Mouse (Mus musculus): Measurements from ENCODE around the gene Nfkb1. TPM values are rescaled to one million over a fixed set of nuclear protein-coding genes. Genes with fewer than 3 reads are reported as not detected.

The Nfkb1 gene
- polyA plus RNA-seq, 1 experiment from 2014 or later, result 18.9 TPM

DNA sequence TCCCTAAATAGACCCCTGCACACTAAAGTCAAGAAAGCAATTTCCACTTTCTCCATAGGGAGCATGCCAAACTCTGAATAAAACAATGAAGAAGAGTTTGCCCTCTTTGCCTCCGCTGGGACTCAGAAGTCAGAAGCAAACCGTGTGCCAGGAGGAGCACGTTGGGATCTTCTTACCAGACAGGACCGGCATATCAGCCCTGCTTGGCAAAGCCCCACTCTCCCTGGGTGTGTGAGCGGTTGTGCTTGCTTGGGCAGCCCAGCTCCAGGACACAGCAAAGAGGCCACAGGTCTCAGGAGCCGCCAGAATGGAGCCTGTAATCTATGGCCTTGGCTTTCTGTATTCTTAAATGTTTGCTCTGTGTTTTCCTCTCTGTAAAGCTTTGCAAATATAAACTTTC, 37.6 kb upstream of the Nfkb1 start:
- Histone ChIP-seq H3K9ac (replicated peaks; ENCODE audit: low read length) (no peak overlapping the region), H3K27ac (replicated peaks; ENCODE audit: low read depth, low read length) (no peak overlapping the region), H3K27me3 (ENCODE audit: control insufficient read depth, insufficient read depth, low read length) (no peaks in the 10 kb centered on the region), H3K36me3 (replicated peaks; ENCODE audit: control insufficient read depth, insufficient read depth, low read depth, low read length) (no peaks in the 10 kb centered on the region), H3K9me3 (replicated peaks; ENCODE audit: control insufficient read depth, low read length) (no peaks in the 10 kb centered on the region), H3K4me1 (ENCODE audit: control insufficient read depth, insufficient read depth, low read length) (no peaks in the 10 kb centered on the region), H3K4me3 (ENCODE audit: low read depth, low read length) (no peak overlapping the region), H3K4me2 (ENCODE audit: low read depth, low read length) (no peak overlapping the region)
- DNase-seq (ENCODE audit: low spot score) (no peak), ATAC-seq (replicated peaks; ENCODE audit: insufficient number of reproducible peaks, low FRiP score, low TSS enrichment, low read depth) (no peak)
- 73% methylated on average over 6 of the region's 6 CpGs for WGBS

DNA sequence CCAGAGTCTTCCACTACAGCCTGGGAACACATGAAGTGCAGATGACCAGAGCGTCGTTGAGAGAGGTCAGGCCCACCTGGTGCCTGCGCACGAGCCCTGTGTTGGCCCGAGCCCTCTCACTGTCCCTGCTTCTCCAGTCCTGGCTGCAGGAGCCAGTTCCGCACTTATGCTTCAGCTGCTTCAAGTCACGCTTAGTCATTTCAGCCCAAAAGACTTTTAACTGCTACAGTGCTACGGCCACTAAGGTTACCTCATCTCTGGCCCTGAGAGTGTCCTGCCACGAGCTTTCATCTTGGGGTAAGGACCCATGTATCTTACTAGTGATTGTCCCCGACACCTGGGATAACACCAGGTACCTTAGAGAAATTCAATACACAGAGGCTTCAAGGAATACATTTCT, 36.0 kb upstream of the Nfkb1 start:
- no peak for ATAC-seq (replicated peaks; ENCODE audit: insufficient number of reproducible peaks, low FRiP score, low TSS enrichment, low read depth)
- Histone ChIP-seq H3K4me1 (ENCODE audit: control insufficient read depth, insufficient read depth, low read length) (no peaks in the 10 kb centered on the region), H3K4me3 (ENCODE audit: low read depth, low read length) (no peak overlapping the region), H3K9me3 (replicated peaks; ENCODE audit: control insufficient read depth, low read length) (no peaks in the 10 kb centered on the region), H3K4me2 (ENCODE audit: low read depth, low read length) (no peak overlapping the region), H3K9ac (replicated peaks; ENCODE audit: low read length) (no peak overlapping the region), H3K36me3 (replicated peaks; ENCODE audit: control insufficient read depth, insufficient read depth, low read depth, low read length) (no peaks in the 10 kb centered on the region), H3K27ac (replicated peaks; ENCODE audit: low read depth, low read length) (no peak overlapping the region), H3K27me3 (ENCODE audit: control insufficient read depth, insufficient read depth, low read length) (no peaks in the 10 kb centered on the region)
- no peak for DNase-seq (ENCODE audit: low spot score)
- WGBS, result 90% methylated on average over 10 of the region's 10 CpGs

DNA sequence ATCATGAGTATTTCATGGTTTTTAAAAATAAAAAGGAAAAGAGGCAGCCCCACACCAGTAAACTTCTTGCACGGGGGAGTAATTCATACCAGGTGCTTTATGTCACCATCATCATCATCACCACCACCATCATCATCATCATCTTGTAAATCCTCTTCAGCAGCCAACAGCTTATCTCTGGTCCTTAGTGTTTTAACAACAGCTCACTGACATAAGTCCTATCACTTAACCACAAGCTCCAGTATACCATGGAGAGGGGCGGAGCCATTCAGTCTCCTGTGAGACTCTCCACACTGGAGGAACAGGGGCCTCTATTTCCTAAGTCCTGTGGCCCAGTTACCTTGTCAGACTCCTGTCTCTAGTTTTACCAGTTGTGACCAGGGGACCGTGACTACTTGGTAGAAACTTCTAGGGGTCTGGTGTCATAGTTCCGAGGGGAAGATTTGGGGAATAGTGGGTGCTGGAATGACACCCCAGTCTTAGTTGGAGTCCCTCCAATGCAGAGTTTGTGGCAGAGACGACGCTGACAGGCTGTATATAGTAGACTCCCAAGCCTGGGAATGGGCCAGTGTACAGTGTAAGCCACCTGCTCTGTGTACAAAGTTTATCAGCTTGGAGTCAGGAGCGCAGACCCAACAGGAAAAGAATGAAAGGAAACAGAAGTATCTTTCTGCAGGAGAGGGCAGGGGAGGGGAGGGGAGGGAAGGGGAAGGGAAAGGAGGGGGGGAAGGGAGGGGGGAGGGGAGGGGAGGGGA, 35.4 kb upstream of the Nfkb1 start:
- WGBS, result 84% methylated on average over 7 of the region's 7 CpGs
- H3K4me3 ChIP-seq (ENCODE audit: low read depth, low read length), result no peak overlapping the region
- H3K27ac ChIP-seq (replicated peaks; ENCODE audit: low read depth, low read length), result no peak overlapping the region
- no peaks in the 10 kb centered on the region for H3K4me1 ChIP-seq (ENCODE audit: control insufficient read depth, insufficient read depth, low read length)
- H3K4me2 ChIP-seq (ENCODE audit: low read depth, low read length), result no peak overlapping the region
- H3K36me3 ChIP-seq (replicated peaks; ENCODE audit: control insufficient read depth, insufficient read depth, low read depth, low read length), result no peaks in the 10 kb centered on the region
- DNase-seq (ENCODE audit: low spot score) (no peak), ATAC-seq (replicated peaks; ENCODE audit: insufficient number of reproducible peaks, low FRiP score, low TSS enrichment, low read depth) (no peak)
- H3K9ac ChIP-seq (replicated peaks; ENCODE audit: low read length), result no peak overlapping the region
- no peaks in the 10 kb centered on the region for H3K27me3 ChIP-seq (ENCODE audit: control insufficient read depth, insufficient read depth, low read length)
- no peaks in the 10 kb centered on the region for H3K9me3 ChIP-seq (replicated peaks; ENCODE audit: control insufficient read depth, low read length)

DNA sequence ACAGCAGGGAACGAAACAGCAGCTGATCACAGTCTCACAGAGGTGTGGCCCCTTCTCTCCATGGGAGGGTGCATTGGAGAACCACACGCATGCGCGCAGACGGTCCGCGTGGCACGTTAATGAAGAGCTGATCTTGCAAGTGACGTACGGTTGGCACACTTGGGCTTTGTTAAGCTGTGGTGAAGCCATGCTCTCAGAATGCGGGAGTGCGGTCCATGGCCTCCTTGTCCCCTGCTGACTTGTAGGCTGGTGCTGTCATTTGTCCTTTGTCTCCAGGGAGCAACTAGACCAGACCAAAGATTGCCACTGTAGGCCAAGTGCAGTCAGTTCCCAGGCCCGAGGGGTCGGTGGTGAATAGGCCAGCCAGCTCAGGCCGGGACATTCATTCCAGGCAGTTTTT, 34.7 kb upstream of the Nfkb1 start:
- Histone ChIP-seq H3K4me1 (ENCODE audit: control insufficient read depth, insufficient read depth, low read length) (no peaks in the 10 kb centered on the region), H3K9ac (replicated peaks; ENCODE audit: low read length) (no peak overlapping the region), H3K27me3 (ENCODE audit: control insufficient read depth, insufficient read depth, low read length) (no peaks in the 10 kb centered on the region), H3K9me3 (replicated peaks; ENCODE audit: control insufficient read depth, low read length) (no peaks in the 10 kb centered on the region), H3K36me3 (replicated peaks; ENCODE audit: control insufficient read depth, insufficient read depth, low read depth, low read length) (no peaks in the 10 kb centered on the region), H3K27ac (replicated peaks; ENCODE audit: low read depth, low read length) (no peak overlapping the region), H3K4me2 (ENCODE audit: low read depth, low read length) (no peak overlapping the region), H3K4me3 (ENCODE audit: low read depth, low read length) (no peak overlapping the region)
- 84% methylated on average over 15 of the region's 15 CpGs for WGBS
- no peak for DNase-seq (ENCODE audit: low spot score)
- ATAC-seq (replicated peaks; ENCODE audit: insufficient number of reproducible peaks, low FRiP score, low TSS enrichment, low read depth), result no peak

DNA sequence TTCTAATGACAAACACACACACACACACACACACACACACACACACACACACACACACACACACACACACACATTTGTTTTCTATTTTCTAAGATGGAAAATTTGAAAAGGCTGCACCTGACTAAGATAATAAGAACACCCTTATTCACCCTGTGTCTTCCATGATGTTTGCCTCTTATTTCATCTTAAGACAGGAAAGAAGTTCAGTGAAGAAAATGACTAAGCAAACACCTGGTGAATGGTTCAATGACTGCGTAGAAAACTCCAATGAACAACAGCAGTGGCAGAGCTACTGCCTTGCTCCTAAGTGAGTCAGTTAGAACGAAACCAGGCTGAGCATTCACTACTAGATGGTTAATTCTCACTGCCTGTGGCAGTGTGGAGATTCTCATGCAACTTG, 30.8 kb upstream of the Nfkb1 start:
- DNase-seq (ENCODE audit: low spot score), result no peak
- ATAC-seq (replicated peaks; ENCODE audit: insufficient number of reproducible peaks, low FRiP score, low TSS enrichment, low read depth), result no peak
- Histone ChIP-seq H3K27me3 (ENCODE audit: control insufficient read depth, insufficient read depth, low read length) (no peaks in the 10 kb centered on the region), H3K9ac (replicated peaks; ENCODE audit: low read length) (no peak overlapping the region), H3K27ac (replicated peaks; ENCODE audit: low read depth, low read length) (no peak overlapping the region), H3K4me3 (ENCODE audit: low read depth, low read length) (no peak overlapping the region), H3K4me1 (ENCODE audit: control insufficient read depth, insufficient read depth, low read length) (no peaks in the 10 kb centered on the region), H3K4me2 (ENCODE audit: low read depth, low read length) (no peak overlapping the region), H3K36me3 (replicated peaks; ENCODE audit: control insufficient read depth, insufficient read depth, low read depth, low read length) (no peaks in the 10 kb centered on the region), H3K9me3 (replicated peaks; ENCODE audit: control insufficient read depth, low read length) (no peaks in the 10 kb centered on the region)
- 93% methylated on average over 2 of the region's 2 CpGs for WGBS

DNA sequence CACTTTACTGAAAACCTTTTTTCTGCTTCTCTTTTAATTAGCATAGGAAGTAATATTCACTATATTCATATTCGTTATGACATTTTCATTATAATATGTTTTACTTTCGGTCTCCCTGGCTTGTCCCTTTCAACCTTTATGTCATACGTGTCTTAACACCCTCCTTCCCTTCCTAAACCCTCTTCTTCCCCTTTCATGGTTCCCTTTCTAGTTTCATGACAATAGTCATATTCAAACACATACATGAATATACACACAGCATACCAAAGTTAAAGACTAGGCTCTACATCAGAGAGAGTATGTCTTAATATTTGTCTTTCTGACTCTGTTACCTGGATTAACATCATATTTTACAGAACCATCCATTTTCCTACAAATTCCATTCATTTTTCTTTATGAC, 28.6 kb upstream of the Nfkb1 start:
- H3K27me3 ChIP-seq (ENCODE audit: control insufficient read depth, insufficient read depth, low read length), result no peaks in the 10 kb centered on the region
- no peak overlapping the region for H3K9ac ChIP-seq (replicated peaks; ENCODE audit: low read length)
- WGBS, result 92% methylated on average over 3 of the region's 3 CpGs
- ATAC-seq (replicated peaks; ENCODE audit: insufficient number of reproducible peaks, low FRiP score, low TSS enrichment, low read depth) (no peak), DNase-seq (ENCODE audit: low spot score) (no peak)
- H3K4me1 ChIP-seq (ENCODE audit: control insufficient read depth, insufficient read depth, low read length), result no peaks in the 10 kb centered on the region
- H3K27ac ChIP-seq (replicated peaks; ENCODE audit: low read depth, low read length), result no peak overlapping the region
- H3K9me3 ChIP-seq (replicated peaks; ENCODE audit: control insufficient read depth, low read length), result no peaks in the 10 kb centered on the region
- H3K4me2 ChIP-seq (ENCODE audit: low read depth, low read length), result no peak overlapping the region
- H3K36me3 ChIP-seq (replicated peaks; ENCODE audit: control insufficient read depth, insufficient read depth, low read depth, low read length), result no peaks in the 10 kb centered on the region
- H3K4me3 ChIP-seq (ENCODE audit: low read depth, low read length), result no peak overlapping the region

DNA sequence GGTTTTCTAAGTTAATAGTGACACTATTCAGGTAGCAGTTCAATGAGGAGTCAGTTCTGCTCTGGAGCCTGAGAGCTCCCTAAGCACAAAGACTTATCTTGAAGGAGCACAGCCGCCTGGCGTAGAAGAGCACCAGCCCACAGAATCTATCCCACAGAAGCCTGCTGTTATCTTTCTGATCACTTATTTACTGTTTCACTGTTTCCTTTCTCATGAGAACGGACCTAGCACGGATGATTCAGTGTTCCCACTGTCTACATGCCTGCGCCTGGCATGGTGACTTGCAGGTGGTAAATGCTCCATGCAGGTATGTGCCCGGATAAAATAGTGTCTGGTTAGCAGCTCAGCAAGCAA, 27.8 kb upstream of the Nfkb1 start:
- H3K9ac ChIP-seq (replicated peaks; ENCODE audit: low read length), result no peak overlapping the region
- DNase-seq (ENCODE audit: low spot score) (no peak), ATAC-seq (replicated peaks; ENCODE audit: insufficient number of reproducible peaks, low FRiP score, low TSS enrichment, low read depth) (no peak)
- H3K4me2 ChIP-seq (ENCODE audit: low read depth, low read length), result no peak overlapping the region
- no peak overlapping the region for H3K4me3 ChIP-seq (ENCODE audit: low read depth, low read length)
- no peaks in the 10 kb centered on the region for H3K36me3 ChIP-seq (replicated peaks; ENCODE audit: control insufficient read depth, insufficient read depth, low read depth, low read length)
- no peak overlapping the region for H3K27ac ChIP-seq (replicated peaks; ENCODE audit: low read depth, low read length)
- 85% methylated on average over 6 of the region's 6 CpGs for WGBS
- no peaks in the 10 kb centered on the region for H3K27me3 ChIP-seq (ENCODE audit: control insufficient read depth, insufficient read depth, low read length)
- no peaks in the 10 kb centered on the region for H3K4me1 ChIP-seq (ENCODE audit: control insufficient read depth, insufficient read depth, low read length)
- H3K9me3 ChIP-seq (replicated peaks; ENCODE audit: control insufficient read depth, low read length), result no peaks in the 10 kb centered on the region

DNA sequence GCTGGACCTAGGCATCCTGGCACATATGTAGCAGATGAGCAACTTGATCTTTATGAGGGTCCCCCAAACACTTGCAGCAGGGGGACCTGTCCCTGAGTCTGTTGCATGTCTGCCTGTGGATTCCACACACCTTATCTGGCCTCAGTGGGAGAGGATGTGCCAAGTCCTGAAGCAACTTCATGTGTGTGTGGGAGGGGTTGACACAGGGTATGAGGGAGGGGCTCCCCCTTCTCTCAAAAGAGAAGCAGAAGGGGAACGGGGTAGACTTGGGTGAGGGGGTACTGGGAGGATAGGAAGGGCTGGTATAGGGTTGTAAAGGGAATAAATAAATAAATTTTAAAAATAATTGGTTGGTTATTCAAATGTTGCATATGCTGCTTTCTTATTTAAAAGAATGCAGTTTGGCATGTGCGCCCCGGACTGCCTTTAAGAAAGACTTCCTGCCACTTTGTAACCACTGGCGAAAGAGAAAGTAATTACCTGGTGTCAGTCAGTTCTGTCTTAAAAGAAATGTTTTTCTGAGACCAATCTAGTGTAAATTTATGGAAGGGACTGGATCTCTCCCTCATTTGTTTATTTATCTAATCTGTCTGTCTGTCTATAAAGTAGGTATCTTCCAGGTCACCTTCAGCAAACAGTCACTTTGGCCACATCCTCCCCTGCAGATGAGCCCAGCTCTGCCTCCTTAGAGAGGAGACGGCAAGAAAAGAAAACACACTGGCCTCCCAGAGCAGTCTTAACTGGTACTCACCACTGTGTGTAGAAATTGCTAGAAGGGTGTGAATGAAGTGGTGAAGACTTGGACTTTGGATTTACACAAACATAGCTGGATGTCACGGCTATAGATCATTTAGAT, 27.2 kb upstream of the Nfkb1 start:
- ATAC-seq (replicated peaks; ENCODE audit: insufficient number of reproducible peaks, low FRiP score, low TSS enrichment, low read depth), result no peak
- H3K9me3 ChIP-seq (replicated peaks; ENCODE audit: control insufficient read depth, low read length), result no peaks in the 10 kb centered on the region
- H3K36me3 ChIP-seq (replicated peaks; ENCODE audit: control insufficient read depth, insufficient read depth, low read depth, low read length), result no peaks in the 10 kb centered on the region
- H3K9ac ChIP-seq (replicated peaks; ENCODE audit: low read length), result no peak overlapping the region
- no peak overlapping the region for H3K27ac ChIP-seq (replicated peaks; ENCODE audit: low read depth, low read length)
- no peaks in the 10 kb centered on the region for H3K27me3 ChIP-seq (ENCODE audit: control insufficient read depth, insufficient read depth, low read length)
- H3K4me2 ChIP-seq (ENCODE audit: low read depth, low read length), result no peak overlapping the region
- H3K4me1 ChIP-seq (ENCODE audit: control insufficient read depth, insufficient read depth, low read length), result no peaks in the 10 kb centered on the region
- 67% methylated on average over 6 of the region's 6 CpGs for WGBS
- DNase-seq (ENCODE audit: low spot score), result no peak
- H3K4me3 ChIP-seq (ENCODE audit: low read depth, low read length), result no peak overlapping the region

Data from embryonic facial prominence, embryonic 11.5 days (tissue).